Mouse (Mus musculus): Measurements from ENCODE around the gene Efcab1. TPM values are rescaled to one million over a fixed set of nuclear protein-coding genes. Genes with fewer than 3 reads are reported as not detected.

Gene Efcab1
- total and polyA plus RNA-seq, 2 experiments from 2014 or later = 14.9 to 24.5 TPM

GRCm38 (mm10) chr16:14979228-14979627 lies 72.8 kb downstream of the Efcab1 start:
- no peaks in the 10 kb centered on the region for H3K9me3 ChIP-seq (ENCODE audit: low read length)
- 88% methylated on average over 2 of the region's 2 CpGs for WGBS
- H3K27me3 ChIP-seq (ENCODE audit: insufficient read depth, low read length) = no peaks in the 10 kb centered on the region
- ATAC-seq (ENCODE audit: low FRiP score) (no peak), DNase-seq (ENCODE audit: low spot score) (no peak)
- no peak overlapping the region for H3K9ac ChIP-seq (replicated peaks; ENCODE audit: low read length, poor library complexity, severe bottlenecking)
- no peak overlapping the region for H3K27ac ChIP-seq (ENCODE audit: low read depth, low read length)
- H3K4me2 ChIP-seq (ENCODE audit: low read depth, low read length, poor library complexity, severe bottlenecking) = no peak overlapping the region
- TF ChIP-seq CTCF (IDR thresholded peaks at IDR 0.05) = no peak
- H3K4me3 ChIP-seq (ENCODE audit: low read depth, low read length) = no peak overlapping the region
- no peaks in the 10 kb centered on the region for H3K4me1 ChIP-seq (ENCODE audit: insufficient read depth, low read length)
- H3K36me3 ChIP-seq (ENCODE audit: insufficient read depth, low read length) = no peaks in the 10 kb centered on the region

- no peaks in the 10 kb centered on the region for H3K4me1 ChIP-seq (ENCODE audit: insufficient read depth, low read length)
- no peak for ATAC-seq (ENCODE audit: low FRiP score)
- DNase-seq (ENCODE audit: low spot score) = peak; percentile 3
- TF ChIP-seq CTCF (IDR thresholded peaks at IDR 0.05) = no peak
- no peaks in the 10 kb centered on the region for H3K27me3 ChIP-seq (ENCODE audit: insufficient read depth, low read length)
- H3K9me3 ChIP-seq (ENCODE audit: low read length) = no peaks in the 10 kb centered on the region
- 83% methylated on average over 6 of the region's 6 CpGs for WGBS
- H3K36me3 ChIP-seq (ENCODE audit: insufficient read depth, low read length) = no peaks in the 10 kb centered on the region
- H3K4me2 ChIP-seq (ENCODE audit: low read depth, low read length, poor library complexity, severe bottlenecking) = no peak overlapping the region
- no peak overlapping the region for H3K4me3 ChIP-seq (ENCODE audit: low read depth, low read length)
- H3K27ac ChIP-seq (ENCODE audit: low read depth, low read length) = no peak overlapping the region
- H3K9ac ChIP-seq (replicated peaks; ENCODE audit: low read length, poor library complexity, severe bottlenecking) = no peak overlapping the region
Measured at GRCm38 (mm10) chr16:14989614-14990268, 83.3 kb downstream of the Efcab1 start.

GRCm38 (mm10) chr16:14991001-14991400 lies 84.6 kb downstream of the Efcab1 start:
- no peaks in the 10 kb centered on the region for H3K36me3 ChIP-seq (ENCODE audit: insufficient read depth, low read length)
- H3K4me3 ChIP-seq (ENCODE audit: low read depth, low read length) = no peak overlapping the region
- H3K27ac ChIP-seq (ENCODE audit: low read depth, low read length) = no peak overlapping the region
- H3K4me1 ChIP-seq (ENCODE audit: insufficient read depth, low read length) = no peaks in the 10 kb centered on the region
- DNase-seq (ENCODE audit: low spot score) (no peak), ATAC-seq (ENCODE audit: low FRiP score) (no peak)
- 78% methylated on average over 3 of the region's 3 CpGs for WGBS
- no peaks in the 10 kb centered on the region for H3K9me3 ChIP-seq (ENCODE audit: low read length)
- no peaks in the 10 kb centered on the region for H3K27me3 ChIP-seq (ENCODE audit: insufficient read depth, low read length)
- no peak overlapping the region for H3K4me2 ChIP-seq (ENCODE audit: low read depth, low read length, poor library complexity, severe bottlenecking)
- no peak for TF ChIP-seq CTCF (IDR thresholded peaks at IDR 0.05)
- H3K9ac ChIP-seq (replicated peaks; ENCODE audit: low read length, poor library complexity, severe bottlenecking) = no peak overlapping the region

GRCm38 (mm10) chr16:14992461-14993107 lies 86.2 kb downstream of the Efcab1 start:
- Histone ChIP-seq H3K27me3 (ENCODE audit: insufficient read depth, low read length) (no peaks in the 10 kb centered on the region), H3K36me3 (ENCODE audit: insufficient read depth, low read length) (no peaks in the 10 kb centered on the region), H3K9me3 (ENCODE audit: low read length) (no peaks in the 10 kb centered on the region), H3K4me2 (ENCODE audit: low read depth, low read length, poor library complexity, severe bottlenecking) (no peak overlapping the region), H3K4me3 (ENCODE audit: low read depth, low read length) (no peak overlapping the region), H3K9ac (replicated peaks; ENCODE audit: low read length, poor library complexity, severe bottlenecking) (no peak overlapping the region), H3K27ac (ENCODE audit: low read depth, low read length) (no peak overlapping the region), H3K4me1 (ENCODE audit: insufficient read depth, low read length) (no peaks in the 10 kb centered on the region)
- DNase-seq (ENCODE audit: low spot score) (no peak), ATAC-seq (ENCODE audit: low FRiP score) (no peak)
- WGBS = 67% methylated on average over 3 of the region's 3 CpGs
- no peak for TF ChIP-seq CTCF (IDR thresholded peaks at IDR 0.05)

GRCm38 (mm10) chr16:15014724-15015123 lies 108.3 kb downstream of the Efcab1 start:
- DNase-seq (ENCODE audit: low spot score) (peak; percentile 1), ATAC-seq (ENCODE audit: low FRiP score) (no peak)
- no peak overlapping the region for H3K27ac ChIP-seq (ENCODE audit: low read depth, low read length)
- WGBS = 82% methylated on average over 2 of the region's 2 CpGs
- H3K4me2 ChIP-seq (ENCODE audit: low read depth, low read length, poor library complexity, severe bottlenecking) = no peak overlapping the region
- H3K4me1 ChIP-seq (ENCODE audit: insufficient read depth, low read length) = no peaks in the 10 kb centered on the region
- H3K36me3 ChIP-seq (ENCODE audit: insufficient read depth, low read length) = no peaks in the 10 kb centered on the region
- no peaks in the 10 kb centered on the region for H3K27me3 ChIP-seq (ENCODE audit: insufficient read depth, low read length)
- no peaks in the 10 kb centered on the region for H3K9me3 ChIP-seq (ENCODE audit: low read length)
- TF ChIP-seq CTCF (IDR thresholded peaks at IDR 0.05) = no peak
- H3K4me3 ChIP-seq (ENCODE audit: low read depth, low read length) = no peak overlapping the region
- H3K9ac ChIP-seq (replicated peaks; ENCODE audit: low read length, poor library complexity, severe bottlenecking) = no peak overlapping the region
